Mouse (Mus musculus): ENCODE results near the gene Mis18a.

DNA sequence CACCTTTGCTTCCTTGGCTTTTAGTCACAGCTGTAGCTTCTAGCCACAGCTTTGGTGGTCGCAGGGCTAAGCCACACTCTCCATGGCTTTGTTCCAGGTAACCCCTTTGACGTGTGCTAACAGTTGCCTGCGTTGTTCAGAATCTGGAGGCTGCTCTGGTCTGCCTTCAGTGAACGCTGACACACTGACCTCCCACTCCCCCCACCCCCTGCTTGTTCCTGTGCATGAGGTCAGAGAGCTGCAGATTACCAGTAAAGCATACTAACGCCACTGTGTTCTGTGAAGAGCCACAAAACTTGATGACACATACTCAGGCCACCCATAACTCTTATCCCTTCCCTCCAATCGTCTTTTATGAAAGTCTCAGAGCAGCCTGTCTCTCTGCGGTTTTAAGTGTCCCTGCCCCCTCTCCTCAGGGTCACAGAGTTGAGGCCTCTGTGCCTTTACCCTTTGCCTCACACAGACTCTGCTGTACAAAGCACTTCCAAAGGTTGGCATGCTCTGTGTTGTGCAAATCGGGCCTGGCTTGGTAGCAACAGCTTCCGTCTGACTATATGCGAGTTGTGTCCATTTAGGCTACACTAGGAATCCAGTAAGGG is 9.6 kb upstream of the Mis18a start:
- no peak for TF ChIP-seq POLR2A (IDR thresholded peaks at IDR 0.05; ENCODE audit: low read depth, low read length)
- no peak for TF ChIP-seq CTCF (IDR thresholded peaks at IDR 0.05; ENCODE audit: extremely low read depth, insufficient read length, insufficient replicate concordance, low read depth, low read length)

Data from small intestine, adult 2 months (tissue).